Mouse (Mus musculus): ENCODE measurements around the gene Bcas3. TPM values are rescaled to one million over a fixed set of nuclear protein-coding genes. Genes with fewer than 3 reads are reported as not detected.
A peak's percentile ranks its signal among the peaks of the same experiment; 100 is the strongest.
"Not testable (repeated sequence)": the region's sequence is repeated elsewhere in the genome, so short reads cannot be mapped to it uniquely, and the experiment has no call there.

Bcas3 gene
- total RNA-seq, 2 experiments from 2014 or later: 53.6 to 56.1 TPM

DNA sequence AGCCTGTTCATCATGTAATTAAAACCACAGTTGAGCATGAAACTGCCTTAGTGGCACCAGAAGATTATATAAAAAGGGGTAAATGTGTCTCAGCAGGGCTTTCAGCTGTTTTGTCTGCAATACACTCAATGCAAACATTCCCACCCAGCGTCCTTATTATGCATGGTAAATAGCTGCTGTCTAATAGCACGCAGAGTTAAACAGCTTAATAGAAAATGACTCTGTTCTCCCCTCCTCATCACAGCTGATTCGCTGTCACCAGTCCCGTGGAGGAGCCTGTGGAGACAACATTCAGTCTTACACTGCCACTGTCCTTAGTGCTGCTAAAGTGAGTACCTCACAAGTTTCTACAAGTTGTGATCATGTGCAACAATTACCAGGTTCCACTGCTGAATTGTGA lies 117.5 kb downstream of the Bcas3 start:
- DNase-seq (ENCODE audit: low spot score in 2 of 2): no peak

DNA sequence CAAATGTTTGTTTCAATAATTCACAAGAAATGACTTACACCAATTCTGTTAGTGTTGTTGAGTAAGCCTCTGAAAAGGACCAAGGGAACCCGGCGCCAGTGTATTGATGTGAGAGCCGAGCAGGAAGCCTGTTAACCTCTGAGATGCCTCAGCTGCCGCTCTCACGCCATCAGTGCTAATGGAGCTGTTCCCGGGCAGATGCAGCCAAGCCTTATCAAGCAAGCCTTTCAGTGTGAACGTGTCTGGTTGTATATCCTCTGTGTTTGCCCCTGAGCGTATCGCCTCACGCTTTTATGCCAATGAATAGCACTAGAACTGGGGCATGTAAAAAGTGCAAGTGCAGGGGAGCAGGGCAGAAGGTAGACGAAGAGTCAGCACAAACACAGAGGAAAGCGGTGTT lies 121.4 kb downstream of the Bcas3 start:
- DNase-seq (ENCODE audit: low spot score in 2 of 2): no peak

DNA sequence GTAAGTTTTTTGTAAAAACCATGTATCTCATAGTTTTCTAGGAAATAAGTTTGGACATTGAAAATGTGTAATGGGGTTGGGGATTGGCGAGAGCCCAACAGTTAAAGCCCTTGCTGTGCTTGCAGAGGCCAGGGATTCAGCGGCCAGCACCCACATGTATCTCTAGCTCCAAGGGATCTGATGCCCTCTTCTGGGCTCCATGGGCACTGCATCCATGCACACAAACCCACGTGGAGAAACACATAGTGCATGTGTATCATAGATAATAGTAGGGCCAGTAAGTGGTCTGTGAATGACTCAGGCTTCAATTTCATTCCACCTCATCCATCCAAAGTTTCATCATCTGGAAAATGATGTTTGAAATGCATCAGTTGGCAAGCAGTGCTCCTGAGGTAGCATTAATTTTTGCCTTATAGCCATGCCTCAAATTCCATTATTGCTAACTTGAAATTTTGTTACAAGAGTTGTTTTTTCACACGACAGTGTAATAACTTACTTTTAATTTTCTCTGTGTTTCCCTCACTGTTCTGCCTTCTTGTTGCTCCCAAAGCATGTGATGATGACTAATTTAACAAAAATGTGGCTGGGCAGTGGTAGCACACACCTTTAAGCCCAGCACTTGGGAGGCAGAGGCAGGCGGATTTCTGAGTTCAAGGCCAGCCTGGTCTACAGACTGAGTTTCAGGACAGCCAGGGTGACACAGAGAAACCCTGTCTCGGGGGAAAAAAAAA lies 129.9 kb downstream of the Bcas3 start:
- DNase-seq (ENCODE audit: low spot score in 2 of 2): no peak

DNA sequence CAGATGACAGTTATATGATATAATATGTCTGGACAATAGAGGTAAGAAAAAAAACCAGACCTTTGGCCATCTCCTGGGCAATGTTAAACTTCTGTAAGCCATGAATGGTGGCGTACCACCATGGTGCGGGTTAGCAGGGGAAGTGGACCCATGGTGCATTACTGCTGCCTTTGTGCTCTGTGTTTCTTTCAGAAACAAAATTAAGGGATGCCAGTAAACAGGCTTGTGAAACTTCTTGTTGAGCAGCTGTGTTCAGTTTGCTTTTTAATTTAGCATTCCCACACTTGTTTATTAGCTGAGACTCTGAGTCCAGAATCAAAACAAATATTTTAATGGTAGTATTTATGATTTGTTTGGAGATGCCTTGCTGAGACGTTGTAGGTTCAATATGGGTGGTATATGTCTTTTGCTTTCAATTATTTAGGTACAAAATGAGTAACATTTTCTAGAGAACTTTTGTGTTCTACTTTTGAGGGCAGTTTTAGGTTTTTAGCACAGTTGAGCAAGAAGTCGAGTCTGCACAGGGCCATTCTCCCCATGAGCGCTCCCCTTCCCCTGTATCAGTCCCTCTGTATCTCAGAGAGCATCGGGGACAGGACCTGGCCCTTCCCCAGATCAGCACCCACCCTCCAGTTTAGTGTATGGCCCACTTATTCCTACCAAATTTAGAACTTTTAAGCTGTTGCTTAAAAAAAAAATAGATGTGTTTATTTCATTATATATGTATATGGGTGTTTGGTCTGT lies 132.4 kb downstream of the Bcas3 start:
- DNase-seq (ENCODE audit: low spot score in 2 of 2): no peak

DNA sequence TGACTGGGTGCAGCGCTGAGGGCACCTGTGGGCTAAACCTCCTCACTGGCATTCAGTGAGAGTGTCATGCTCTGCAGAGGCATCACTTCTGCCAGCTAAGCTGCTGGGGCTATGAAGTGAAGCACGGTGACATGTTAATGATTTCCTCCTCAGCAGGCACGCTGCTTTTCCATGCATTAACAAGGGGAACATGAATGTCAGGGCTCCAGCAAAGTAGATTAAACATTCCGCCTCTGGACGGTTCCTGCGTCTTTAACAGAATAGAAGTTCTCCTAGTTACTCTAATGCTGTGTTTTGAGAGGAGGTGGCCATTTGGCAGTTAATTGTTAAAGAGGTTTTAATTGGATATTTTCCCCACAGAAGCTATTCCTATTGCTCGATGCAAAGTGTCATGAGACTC lies 134.5 kb downstream of the Bcas3 start:
- no peak for DNase-seq (ENCODE audit: low spot score in 2 of 2)

DNA sequence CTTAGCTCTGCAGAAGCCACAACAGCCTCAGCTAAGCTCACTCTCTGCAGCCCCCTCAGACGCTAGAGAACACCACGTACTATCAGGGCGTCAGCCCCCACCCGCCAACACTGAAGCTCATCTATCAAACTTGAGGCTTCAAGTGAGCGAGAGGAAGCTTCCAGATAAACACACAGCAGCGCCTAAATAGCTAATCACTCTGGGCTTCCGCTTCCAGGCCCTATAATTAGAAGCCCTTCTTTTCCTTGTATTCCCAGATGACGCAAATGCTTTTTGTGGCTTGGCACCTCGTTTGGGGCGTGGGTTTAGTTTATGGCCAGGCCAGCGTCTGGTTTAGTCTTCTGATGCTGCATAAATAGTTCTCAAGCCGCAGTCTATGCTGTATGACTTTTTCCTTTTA lies 139.3 kb downstream of the Bcas3 start:
- DNase-seq (ENCODE audit: low spot score in 2 of 2): peak; percentile 21 to 48

DNA sequence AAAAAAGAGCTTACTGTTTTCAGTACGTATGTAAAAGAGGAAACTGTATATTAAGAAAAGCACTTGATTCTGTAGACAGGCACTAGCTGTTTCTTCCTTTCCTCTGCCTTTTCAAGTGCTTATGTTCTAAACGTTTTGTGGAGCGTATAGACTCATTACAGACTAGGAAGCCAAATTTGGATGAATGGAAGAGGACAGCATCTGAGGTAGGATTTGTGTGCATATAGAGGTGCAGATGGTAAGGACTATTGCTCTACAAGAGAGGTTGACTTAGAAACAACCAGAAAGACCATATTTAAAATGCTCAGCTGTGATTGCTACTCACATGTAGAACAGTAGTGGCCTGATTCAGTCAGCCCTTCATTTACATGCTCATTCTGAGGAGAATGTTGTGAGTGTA lies 139.7 kb downstream of the Bcas3 start:
- no peak for DNase-seq (ENCODE audit: low spot score in 2 of 2)

DNA sequence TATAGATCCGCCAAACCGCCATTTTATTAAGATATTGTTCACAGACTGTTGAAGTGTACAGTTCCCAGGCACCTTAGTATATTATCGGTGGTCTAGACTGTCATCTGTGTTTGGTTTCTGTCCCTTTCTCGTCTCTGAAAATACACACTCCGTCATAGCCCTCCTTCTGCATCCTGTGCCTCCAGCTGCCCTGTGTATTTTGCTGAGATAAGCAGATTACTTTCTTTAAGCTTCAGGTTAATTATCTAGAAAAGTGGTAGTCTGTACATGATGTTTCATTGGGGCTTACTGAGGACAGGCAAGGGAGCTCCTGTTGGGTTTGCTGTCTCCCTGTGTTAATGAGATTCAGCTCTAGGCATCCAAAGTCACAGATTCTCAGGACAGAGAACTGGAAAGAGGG lies 146.6 kb downstream of the Bcas3 start:
- no peak for DNase-seq (ENCODE audit: low spot score in 2 of 2)

DNA sequence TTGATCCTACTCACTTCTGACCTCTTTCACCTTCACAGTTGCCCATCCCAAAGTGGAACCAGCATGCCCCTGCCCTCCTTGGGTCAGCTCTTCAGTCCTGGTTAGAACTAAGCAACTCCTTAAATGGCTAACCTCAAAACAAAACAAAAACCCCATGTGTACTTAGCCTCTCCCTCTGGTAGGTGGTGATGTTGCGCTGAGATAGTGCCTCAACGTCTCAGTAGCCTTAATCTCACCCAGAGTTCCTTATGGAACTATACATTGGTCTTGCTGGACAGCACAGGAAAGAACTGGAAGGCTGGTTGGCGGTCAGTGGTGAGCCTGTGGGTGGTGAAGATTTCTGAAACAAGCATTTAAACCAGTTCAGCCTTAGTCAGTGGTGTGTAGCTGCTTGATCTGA lies 149.1 kb downstream of the Bcas3 start:
- DNase-seq (ENCODE audit: low spot score in 2 of 2): no peak

DNA sequence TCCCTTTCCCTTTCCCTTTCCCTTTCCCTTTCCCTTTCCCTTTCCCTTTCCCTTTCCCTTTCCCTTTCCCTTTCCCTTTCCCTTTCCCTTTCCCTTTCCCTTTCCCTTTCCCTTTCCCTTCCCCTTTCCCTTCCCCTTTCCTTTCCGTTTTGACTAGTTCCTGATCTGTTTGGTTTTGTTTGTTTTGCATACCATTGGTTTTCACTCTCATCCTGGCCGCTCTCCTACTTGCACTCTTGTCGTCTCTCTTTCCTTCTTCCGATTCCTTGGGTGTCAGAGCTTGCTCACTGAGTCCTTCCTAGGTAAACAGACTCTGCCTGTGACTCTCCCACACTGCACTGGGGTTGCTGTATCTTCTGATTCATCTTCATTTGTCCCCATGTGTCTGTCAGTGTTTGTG lies 151.8 kb downstream of the Bcas3 start:
- DNase-seq (ENCODE audit: low spot score in 2 of 2): not testable (repeated sequence)

DNA sequence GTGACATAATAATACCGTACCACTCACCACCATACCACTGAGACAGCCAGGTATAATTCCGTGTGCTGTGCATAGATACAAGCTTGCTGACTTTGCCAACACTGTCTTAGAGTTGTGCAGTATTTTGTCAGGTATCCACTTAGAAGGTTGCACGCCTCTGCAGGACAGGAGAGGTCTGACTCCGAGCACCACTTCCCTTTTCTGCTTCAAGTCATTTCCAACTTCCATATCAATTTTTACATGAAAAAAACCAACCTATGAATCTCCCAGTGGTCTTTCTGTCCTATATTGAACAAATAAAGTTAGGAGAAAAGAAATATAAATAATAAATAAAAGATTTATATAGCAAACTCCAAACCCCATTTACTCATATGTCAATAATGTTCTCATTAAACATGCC lies 152.8 kb downstream of the Bcas3 start:
- DNase-seq (ENCODE audit: low spot score in 2 of 2): no peak

DNA sequence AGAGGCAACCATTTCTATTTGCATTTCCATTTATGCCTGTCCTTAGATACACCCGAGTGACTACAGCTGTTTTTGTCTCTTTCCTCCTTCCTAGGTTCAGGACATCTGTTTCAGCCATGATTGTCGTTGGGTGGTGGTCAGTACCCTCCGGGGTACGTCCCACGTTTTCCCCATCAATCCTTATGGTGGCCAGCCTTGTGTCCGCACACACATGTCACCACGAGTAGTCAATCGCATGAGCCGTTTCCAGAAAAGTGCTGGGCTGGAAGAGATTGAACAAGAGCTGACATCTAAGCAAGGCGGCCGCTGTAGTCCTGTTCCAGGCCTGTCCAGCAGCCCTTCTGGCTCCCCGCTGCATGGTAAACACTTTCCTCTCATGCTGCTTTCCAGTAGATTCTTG lies 156.4 kb downstream of the Bcas3 start:
- no peak for DNase-seq (ENCODE audit: low spot score in 2 of 2)

DNA sequence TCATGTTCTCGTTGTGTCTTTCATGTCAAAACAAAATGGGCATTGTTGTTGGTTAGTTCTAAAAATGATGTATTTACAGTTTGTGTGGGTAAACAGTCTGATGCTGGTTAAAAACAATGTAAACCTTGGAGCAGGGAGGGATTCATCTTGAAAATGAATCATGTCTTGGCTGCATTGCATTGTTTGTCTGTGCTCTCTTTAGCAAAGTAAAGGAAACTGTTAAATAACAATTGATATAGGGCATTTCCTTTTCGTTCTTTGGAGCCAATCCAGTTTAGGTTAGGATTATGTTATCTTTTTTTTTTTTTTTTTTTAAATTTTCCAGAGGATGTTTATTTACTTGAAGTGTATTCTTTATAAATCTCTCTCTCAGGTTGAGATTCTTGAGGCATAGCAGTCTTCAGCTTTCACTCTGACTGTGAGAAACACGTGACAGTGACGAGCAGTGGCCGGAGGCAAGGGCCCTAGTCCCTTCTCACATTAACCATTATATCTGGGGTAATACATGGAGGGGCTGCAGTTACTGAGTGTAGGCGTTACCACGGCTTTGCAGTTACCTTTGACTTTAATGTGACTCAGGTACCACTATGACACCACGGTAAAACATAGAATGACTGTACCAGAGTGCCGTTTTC lies 158.4 kb downstream of the Bcas3 start:
- DNase-seq (ENCODE audit: low spot score in 2 of 2): no peak

DNA sequence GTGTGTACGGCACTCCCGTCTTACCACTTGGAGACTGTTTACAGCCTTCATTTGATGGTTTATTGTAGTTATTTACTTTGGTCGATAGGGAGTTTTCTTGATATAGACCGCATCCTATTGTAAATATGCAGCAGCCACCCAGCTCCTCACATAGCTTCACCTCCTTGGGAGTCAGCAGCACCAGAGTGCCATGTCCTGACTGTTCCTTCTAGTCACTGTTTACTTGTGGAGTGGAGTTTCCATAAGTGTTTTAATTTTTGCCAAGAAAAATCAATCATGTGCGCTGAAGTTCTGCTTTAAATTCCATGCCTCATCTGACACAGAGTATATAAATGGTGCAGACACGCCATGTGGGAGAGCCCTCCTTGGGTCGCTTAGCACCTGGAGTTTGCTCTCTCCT lies 163.8 kb downstream of the Bcas3 start:
- DNase-seq (ENCODE audit: low spot score in 2 of 2): no peak

DNA sequence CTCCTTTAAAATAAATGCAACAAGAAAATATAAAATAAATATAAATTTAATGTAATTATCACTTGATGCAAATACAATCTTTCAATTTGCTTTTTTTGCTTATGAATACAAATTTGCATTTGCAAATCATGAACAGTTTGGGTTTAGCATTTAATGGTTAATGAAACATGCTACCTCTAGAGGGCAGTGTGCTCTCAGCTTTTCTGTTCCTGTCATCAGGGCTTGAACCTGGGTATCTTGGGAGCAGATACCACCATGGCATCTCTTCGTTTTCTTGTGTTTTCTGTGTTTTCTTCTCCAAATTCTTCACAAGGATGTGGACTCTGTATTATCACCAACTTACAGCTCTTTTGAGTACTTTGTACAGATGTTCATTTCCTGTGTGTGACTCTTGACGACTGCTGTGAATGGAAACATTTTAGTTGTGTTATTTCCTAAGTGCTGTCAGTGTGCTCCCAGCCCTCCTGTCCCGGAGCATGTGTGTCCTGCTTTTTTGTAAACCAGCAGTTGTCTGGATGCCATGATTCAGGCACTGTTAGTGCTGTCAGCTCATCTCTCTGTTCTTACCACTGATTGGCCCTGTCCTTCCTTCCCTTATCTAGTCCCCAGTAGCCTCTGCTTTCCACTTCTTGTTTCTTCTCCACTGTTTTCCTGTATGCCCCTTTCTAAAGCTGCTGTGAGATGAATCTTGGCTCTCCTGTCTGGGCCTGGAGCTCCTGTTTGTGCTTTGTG lies 165.2 kb downstream of the Bcas3 start:
- peak in 1 of 2 experiments; percentile 63 for DNase-seq (ENCODE audit: low spot score in 2 of 2)

DNA sequence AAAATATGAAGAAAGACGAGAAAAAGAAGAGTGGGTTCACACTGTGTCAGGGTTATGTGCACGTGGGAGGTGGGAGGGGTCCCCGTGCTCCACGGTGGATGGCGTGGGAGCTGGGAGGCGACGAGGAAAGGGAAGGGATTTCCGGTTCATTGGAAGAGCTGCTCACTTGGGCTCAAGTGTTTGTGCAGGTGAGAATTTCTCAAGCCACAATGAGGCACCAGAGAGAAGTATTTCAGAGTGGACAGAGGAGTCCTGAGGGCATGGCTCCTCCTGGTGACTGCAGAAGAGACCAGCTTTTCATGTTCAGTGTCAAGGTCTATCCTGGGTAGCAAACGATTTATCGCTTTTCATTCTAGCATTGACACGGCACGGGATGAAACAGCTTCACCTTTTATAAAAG lies 167.3 kb downstream of the Bcas3 start:
- DNase-seq (ENCODE audit: low spot score in 2 of 2): no peak

DNA sequence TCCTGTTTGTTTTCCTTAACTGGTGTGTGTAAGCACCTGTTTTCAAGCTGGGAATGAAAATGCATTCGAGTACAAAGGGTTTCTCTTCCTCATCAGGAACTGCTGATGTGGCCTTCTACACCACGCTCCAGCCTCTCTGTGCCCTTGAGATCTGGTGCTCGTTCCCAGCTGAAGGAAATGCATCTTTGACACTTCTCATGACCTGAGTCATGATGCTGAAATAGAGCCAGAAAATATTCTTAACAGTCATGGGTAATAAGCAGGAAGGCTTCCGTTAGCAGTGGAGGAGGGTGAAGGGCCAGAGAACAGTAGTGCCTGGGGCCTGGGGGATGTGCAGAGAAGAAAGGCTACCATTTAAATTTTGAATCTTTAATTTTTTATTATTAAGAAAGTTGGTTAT lies 168.0 kb downstream of the Bcas3 start:
- DNase-seq (ENCODE audit: low spot score in 2 of 2): no peak

DNA sequence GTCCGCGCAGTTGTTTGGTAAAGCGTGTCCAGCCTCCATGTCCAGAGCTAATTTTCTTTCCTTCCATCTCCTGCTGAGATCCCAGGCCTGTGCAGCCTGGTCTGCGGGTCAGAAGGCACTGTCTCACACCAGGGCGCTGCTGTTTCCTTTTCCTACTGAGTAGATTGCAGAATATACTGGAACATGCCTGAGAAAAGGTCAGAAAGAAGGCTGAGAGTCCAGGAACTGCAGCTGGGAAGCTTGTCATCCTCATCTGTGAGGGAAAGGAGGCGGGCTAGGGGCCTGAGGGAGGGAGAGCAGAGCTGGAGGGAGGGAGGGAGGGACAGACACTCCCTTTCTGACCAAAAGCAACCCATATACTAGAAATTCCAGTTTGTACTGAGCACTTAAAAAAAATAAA lies 170.7 kb downstream of the Bcas3 start:
- DNase-seq (ENCODE audit: low spot score in 2 of 2): no peak

DNA sequence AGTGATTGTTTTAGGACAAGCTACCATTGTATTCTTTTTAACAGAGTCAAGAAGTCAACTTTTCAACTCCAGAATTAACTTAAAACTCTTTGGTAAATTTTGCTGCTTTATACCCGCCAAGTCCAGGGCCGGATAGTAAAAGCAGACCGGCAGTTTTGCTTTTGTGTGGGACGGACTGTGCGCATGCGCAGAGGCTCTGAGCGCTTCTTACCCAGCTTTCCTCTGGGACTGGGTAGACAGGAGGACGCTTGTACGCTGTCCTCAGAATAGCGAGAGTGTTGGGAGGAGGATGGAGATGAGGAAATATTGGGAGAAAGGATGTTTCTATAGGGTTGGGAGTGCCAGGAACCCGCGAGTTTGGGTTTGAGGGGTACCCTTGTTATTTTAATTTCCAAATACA lies 171.2 kb downstream of the Bcas3 start:
- peak; percentile 73 to 76 for DNase-seq (ENCODE audit: low spot score in 2 of 2)

DNA sequence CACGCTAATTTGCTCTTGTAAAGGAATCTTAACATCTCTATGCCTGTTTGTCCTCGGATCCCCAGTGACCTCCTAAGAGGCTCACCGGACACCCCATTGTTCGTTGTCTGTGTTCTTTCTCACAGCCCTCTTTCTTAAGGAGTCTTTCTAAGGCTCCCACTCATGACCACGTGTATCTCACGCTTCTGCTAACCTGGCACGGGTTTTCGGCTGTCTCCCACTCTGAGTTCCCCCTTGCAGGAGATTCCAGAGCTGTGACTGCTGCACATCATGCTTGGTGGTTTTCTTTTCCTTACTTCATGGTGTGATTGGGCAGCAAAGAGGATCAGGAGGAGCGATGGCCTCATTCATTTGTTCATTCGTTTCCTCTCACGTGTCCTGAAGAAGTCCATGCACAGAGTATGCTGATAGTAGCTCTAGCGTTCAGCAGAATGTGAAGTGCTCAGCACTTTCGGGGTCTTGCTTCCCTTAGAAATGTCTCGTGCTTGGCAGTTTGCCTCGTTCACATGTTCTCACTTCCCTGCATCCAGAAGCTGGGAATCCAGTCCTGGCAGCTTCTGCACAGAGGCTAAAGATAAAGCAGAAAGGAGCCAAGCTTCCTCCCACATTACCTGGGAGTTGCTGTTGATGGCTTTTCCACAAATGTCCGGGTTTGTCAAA lies 172.0 kb downstream of the Bcas3 start:
- DNase-seq (ENCODE audit: low spot score in 2 of 2): peak in 1 of 2 experiments; percentile 19

DNA sequence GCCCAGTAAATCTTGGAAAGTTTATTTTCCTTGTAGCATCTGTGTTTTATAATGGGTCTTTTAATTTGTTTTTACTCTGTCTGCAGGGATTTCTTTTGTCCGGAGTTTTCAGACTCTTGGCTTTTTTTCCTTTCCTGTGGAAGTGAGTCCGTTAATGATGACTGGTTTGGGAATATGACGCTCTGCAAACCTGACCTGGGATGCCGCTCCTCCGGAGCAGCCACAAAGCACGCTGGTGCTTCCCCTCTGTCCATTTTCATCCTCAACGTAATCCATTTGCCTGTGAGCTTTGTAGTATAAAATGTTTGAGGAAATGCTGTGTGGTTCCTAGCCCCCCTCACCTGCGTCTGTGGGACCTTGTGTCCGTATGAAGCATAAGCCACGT lies 172.5 kb downstream of the Bcas3 start:
- DNase-seq (ENCODE audit: low spot score in 2 of 2): no peak
